Mouse (Mus musculus): ENCODE data around the gene Sycp2l. TPM values are rescaled to one million over a fixed set of nuclear protein-coding genes. Genes with fewer than 3 reads are reported as not detected.

Gene Sycp2l
- polyA plus RNA-seq, 1 experiment from 2014 or later: 0.29 TPM

DNA sequence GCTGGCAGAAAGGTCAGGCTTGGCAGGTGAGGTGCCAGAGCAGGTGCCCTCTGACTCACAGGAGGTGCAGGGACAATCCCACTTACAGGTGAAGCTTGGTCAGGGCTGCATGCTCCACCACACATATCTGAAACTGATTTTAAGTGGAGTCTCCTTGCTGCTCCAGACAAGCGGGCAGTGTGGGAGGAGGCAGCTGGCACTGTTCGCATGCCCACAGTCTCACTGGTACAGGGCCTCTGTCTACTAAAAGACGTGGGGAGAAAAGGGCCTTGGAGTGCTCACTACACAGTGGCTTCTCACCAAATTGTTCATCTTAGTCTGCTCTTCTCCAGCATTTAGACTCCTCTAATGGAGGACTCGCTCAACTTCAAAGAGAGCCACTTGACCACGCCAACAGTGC lies 92.1 kb downstream of the Sycp2l start:
- Histone ChIP-seq H3K27me3 (no peaks in the 10 kb centered on the region), H3K4me2 (replicated peaks) (no peak overlapping the region), H3K4me1 (0 out of 2 replicates have a peak, but pooled peaks cover 5% of the 10 kb centered on the region), H3K36me3 (no peaks in the 10 kb centered on the region), H3K9me3 (no peaks in the 10 kb centered on the region), H3K4me3 (no peak overlapping the region), H3K27ac (no peak overlapping the region), H3K9ac (no peak overlapping the region)
- ATAC-seq (ENCODE audit: insufficient number of reproducible peaks, insufficient read depth, low FRiP score, low TSS enrichment): no peak
- 89% methylated on average over 5 of the region's 5 CpGs for WGBS

DNA sequence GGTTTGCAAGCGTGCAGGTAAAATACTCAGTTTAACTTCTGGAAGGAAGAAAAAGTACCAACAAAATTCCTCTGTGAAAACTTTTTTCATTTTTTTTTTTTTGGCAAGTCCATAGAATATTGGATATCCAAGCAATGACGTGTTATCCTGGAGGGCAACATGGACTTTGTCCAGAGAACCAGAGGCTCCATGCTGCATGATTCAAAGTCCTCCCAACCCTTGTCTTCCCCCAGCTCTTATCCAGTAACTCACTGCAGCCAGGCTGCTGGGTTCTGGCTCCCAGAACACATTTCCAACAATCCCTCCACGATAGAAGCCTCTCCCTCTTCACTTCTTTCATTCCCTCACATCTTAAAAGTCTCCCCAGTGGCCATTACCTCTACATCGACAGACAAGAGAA lies 97.2 kb downstream of the Sycp2l start:
- Histone ChIP-seq H3K4me3 (no peak overlapping the region), H3K36me3 (no peaks in the 10 kb centered on the region), H3K27me3 (no peaks in the 10 kb centered on the region), H3K4me1 (peaks cover 6% of the 10 kb centered on the region; the same call in 1 of the 2 replicates), H3K9me3 (no peaks in the 10 kb centered on the region), H3K27ac (no peak overlapping the region), H3K4me2 (replicated peaks) (no peak overlapping the region), H3K9ac (no peak overlapping the region)
- WGBS: 72% methylated on average over 4 of the region's 4 CpGs
- no peak for ATAC-seq (ENCODE audit: insufficient number of reproducible peaks, insufficient read depth, low FRiP score, low TSS enrichment)

DNA sequence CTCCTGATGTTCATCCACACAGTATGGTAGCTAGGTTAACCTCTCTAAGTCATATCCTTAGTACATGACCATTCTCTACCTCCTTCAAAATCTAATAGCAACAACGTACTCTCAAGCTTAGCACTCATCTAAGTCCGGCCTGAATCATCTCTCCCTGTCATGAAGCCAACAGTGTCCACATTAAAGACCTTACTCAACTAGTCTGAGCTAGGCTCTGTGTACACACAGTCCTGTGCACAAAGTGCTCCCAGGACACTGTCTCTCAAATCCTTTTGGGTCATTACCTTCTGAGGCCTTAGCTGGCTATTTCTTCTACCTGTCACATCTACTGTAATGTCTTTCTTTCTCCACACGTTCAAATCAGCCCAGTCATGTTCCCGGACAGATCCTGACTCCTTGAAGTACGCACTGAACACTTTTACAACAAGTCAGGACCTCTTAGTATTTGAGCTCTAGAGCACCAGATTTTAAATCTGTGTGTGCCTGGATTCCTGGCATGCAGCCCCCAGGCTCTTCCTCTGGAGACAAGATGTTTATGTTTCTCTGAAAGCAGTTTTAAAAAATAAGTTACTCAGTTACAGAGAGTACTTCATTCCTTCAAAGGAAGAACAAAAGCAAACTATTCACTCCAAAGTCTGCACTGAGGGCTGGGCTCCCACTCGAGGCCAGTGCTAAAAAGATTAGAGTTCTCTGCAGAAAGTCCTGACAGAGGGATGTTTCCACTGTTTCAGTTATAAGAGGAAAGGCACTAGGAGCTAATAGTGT lies 98.6 kb downstream of the Sycp2l start:
- Histone ChIP-seq H3K27ac (0 out of 2 replicates have a peak overlapping the region, but pooled peaks have one; percentile 14), H3K4me2 (replicated peaks) (no peak overlapping the region), H3K4me3 (no peak overlapping the region), H3K9ac (no peak overlapping the region), H3K4me1 (peaks cover 6% of the 10 kb centered on the region; the same call in 1 of the 2 replicates), H3K36me3 (no peaks in the 10 kb centered on the region), H3K27me3 (no peaks in the 10 kb centered on the region), H3K9me3 (no peaks in the 10 kb centered on the region)
- no peak for ATAC-seq (ENCODE audit: insufficient number of reproducible peaks, insufficient read depth, low FRiP score, low TSS enrichment)
- WGBS: 61% methylated on average over 6 of the region's 6 CpGs

DNA sequence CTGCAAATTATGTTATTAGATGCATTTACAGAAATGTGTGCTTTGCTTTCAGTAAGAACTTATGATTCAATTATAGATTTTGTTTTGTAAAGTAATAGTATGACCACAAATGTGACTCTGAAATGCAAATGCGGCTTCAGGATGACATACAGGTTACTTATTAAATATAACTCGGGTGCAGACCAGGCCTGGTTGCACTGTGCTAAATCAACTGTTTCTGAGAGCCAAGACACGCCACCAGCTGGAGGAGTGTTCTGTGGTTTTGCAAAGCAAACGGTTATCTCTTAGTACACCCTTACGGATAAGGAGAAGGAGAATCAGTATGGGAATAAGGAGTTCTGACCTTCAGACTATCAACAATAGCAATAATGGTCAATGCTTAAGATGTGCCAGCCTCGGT lies 101.6 kb downstream of the Sycp2l start:
- WGBS: 84% methylated on average over 6 of the region's 6 CpGs
- no peak overlapping the region for H3K9ac ChIP-seq
- no peak overlapping the region for H3K4me3 ChIP-seq
- peaks cover 6% of the 10 kb centered on the region; the same call in 1 of the 2 replicates for H3K4me1 ChIP-seq
- H3K4me2 ChIP-seq (replicated peaks): no peak overlapping the region
- ATAC-seq (ENCODE audit: insufficient number of reproducible peaks, insufficient read depth, low FRiP score, low TSS enrichment): no peak
- no peaks in the 10 kb centered on the region for H3K27me3 ChIP-seq
- H3K36me3 ChIP-seq: no peaks in the 10 kb centered on the region
- H3K27ac ChIP-seq: no peak overlapping the region
- no peaks in the 10 kb centered on the region for H3K9me3 ChIP-seq

DNA sequence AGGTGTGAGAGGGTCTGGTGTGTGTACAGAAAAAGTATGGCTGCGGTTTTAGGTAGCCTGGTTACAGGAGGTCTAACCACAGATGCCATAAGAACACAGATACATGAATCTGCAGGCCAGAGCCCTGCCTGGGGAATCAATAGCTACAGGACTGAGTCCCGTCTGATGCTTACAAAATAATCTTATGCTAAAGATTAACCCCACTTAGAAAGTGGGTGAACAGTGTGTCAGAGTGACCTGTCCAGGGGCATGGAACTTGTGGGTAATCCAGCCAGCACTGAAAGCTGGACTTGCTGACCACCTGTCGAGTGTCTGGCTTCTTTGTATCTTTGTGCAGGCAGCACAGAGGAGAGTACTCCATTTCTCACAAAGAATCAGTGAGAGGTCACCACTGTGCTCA lies 102.1 kb downstream of the Sycp2l start:
- H3K4me2 ChIP-seq (replicated peaks): no peak overlapping the region
- WGBS: 80% methylated on average over 3 of the region's 3 CpGs
- H3K9ac ChIP-seq: no peak overlapping the region
- no peak for ATAC-seq (ENCODE audit: insufficient number of reproducible peaks, insufficient read depth, low FRiP score, low TSS enrichment)
- H3K27me3 ChIP-seq: no peaks in the 10 kb centered on the region
- H3K36me3 ChIP-seq: no peaks in the 10 kb centered on the region
- no peak overlapping the region for H3K27ac ChIP-seq
- no peaks in the 10 kb centered on the region for H3K9me3 ChIP-seq
- H3K4me3 ChIP-seq: no peak overlapping the region
- peaks cover 6% of the 10 kb centered on the region; the same call in 1 of the 2 replicates for H3K4me1 ChIP-seq

DNA sequence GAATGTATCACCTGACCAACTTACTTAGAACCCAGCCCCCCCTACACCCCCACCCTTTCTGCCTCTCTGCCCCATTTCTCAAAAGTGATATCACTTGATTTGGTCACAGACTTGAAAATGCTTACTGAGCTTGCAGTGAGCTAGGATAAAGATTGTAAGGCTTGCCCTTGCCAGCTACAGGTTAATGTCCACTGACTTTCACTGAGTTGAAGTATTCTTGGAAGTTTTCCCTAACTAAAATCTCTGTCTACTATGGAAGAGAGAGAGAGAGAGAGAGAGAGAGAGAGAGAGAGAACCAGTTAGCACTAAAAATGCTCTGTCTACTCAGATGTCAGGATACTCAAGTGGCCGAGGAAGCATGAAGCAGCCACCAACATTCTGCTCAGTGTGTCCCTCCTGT lies 104.9 kb downstream of the Sycp2l start:
- WGBS: 29% methylated on average over 1 of the region's 1 CpGs
- H3K9me3 ChIP-seq: peaks cover 6% of the 10 kb centered on the region; the same call in 1 of the 2 replicates
- H3K4me3 ChIP-seq: no peak overlapping the region
- H3K9ac ChIP-seq: no peak overlapping the region
- ATAC-seq (ENCODE audit: insufficient number of reproducible peaks, insufficient read depth, low FRiP score, low TSS enrichment): no peak
- H3K27me3 ChIP-seq: no peaks in the 10 kb centered on the region
- H3K27ac ChIP-seq: no peak overlapping the region
- no peaks in the 10 kb centered on the region for H3K36me3 ChIP-seq
- H3K4me1 ChIP-seq: no peaks in the 10 kb centered on the region
- peak overlapping the region; percentile 62; the same call in 1 of the 2 replicates for H3K4me2 ChIP-seq (replicated peaks)

DNA sequence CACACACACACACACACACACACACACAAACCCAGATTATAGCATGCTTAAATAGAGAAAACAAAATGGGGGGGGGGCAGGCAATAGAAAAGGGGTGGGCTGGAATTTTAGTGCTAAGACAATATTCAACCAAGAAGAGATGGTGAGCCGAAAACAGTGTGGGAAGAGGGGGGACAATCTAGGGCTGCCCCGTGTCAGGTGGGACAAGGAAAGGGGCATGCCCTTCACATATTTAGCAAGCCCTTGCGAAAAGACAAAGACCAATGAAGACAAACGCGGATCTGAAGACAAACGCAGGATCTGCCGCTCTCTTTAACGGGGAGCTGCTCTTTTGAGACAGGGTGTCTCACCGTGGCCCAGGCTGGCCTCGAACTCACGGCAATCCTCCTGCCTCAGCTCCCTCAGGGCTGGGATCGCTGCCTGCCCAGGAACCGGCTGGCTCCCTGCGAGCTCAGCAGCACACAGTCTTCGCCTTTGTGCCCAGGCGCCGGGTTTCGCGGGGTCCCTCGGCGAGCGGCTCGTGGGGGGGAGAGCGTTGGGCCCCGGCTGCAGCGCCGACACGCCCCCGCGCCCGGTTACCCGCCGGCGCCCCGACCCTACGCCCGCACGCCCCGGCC lies 105.7 kb downstream of the Sycp2l start:
- H3K9ac ChIP-seq: peak overlapping the region; percentile 63
- WGBS: 4% methylated on average over 38 of the region's 39 CpGs
- H3K4me1 ChIP-seq: no peaks in the 10 kb centered on the region
- no peaks in the 10 kb centered on the region for H3K36me3 ChIP-seq
- peaks cover 6% of the 10 kb centered on the region; the same call in 1 of the 2 replicates for H3K9me3 ChIP-seq
- peak overlapping the region; percentile 62 for H3K4me2 ChIP-seq (replicated peaks)
- H3K27me3 ChIP-seq: no peaks in the 10 kb centered on the region
- H3K4me3 ChIP-seq: peak overlapping the region; percentile 63
- peak; percentile 57 for ATAC-seq (ENCODE audit: insufficient number of reproducible peaks, insufficient read depth, low FRiP score, low TSS enrichment)
- no peak overlapping the region for H3K27ac ChIP-seq

DNA sequence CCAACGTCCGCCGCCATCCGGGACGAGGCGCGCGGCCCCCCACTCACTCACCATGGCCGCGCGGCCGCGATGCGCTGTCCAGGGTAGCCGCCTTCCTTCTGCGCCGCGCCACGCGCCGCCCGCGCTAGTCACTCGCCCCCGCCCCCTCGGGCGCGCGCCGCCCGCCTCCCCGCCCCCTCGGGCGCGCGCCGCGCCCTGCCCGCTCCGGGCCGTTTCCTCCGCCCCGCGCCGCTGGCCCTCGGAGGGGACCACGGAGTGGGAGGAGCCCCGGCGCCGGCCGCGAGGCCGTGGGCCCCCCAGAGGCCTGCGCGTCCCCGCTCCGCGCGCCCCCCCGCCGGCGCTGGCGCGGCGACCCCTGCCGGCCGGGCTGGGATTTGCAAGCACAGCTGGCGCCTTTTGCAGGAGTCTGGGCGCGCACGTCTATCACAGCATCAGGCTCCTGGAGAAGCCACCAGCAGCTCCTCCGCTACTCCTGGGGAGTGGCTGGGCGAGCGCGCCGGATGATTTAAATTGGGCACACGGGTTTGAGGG lies 106.3 kb downstream of the Sycp2l start, which contains the start of gene Elovl2:
Elovl2 (minus strand) TSS at position 102 of the 531 bp plus-strand sequence.
- Histone ChIP-seq H3K4me1 (no peaks in the 10 kb centered on the region), H3K9me3 (peaks cover 6% of the 10 kb centered on the region; the same call in 1 of the 2 replicates), H3K27me3 (no peaks in the 10 kb centered on the region), H3K9ac (peak within 1 kb of the TSS; percentile 63), H3K4me2 (replicated peaks) (peak within 1 kb of the TSS; percentile 62), H3K4me3 (peak within 1 kb of the TSS; percentile 63), H3K27ac (0 out of 2 replicates have a peak within 1 kb of the TSS, but pooled peaks have one; percentile 17), H3K36me3 (no peaks in the 10 kb centered on the region)
- peak; percentile 91 for ATAC-seq (ENCODE audit: insufficient number of reproducible peaks, insufficient read depth, low FRiP score, low TSS enrichment)
- 1% methylated on average over 49 of the region's 77 CpGs for WGBS

Other genes starting within 250 kb of the Sycp2l start
- gene Pak1ip1, start 113.3 kb upstream of the Sycp2l start, polyA plus RNA-seq (2016; fragmentation: Nextera tagmentation; extraction: Ambion mirVana): 55.7 and 58.2 TPM in 2 replicates
- gene Tmem14c, start 98.0 kb upstream of the Sycp2l start, polyA plus RNA-seq (2016; fragmentation: Nextera tagmentation; extraction: Ambion mirVana): 183 and 197 TPM in 2 replicates
- 0.72 and 0.78 TPM in 2 replicates for gene Mak, start 34.6 kb upstream of the Sycp2l start, polyA plus RNA-seq (2016; fragmentation: Nextera tagmentation; extraction: Ambion mirVana)
- gene Gcm2, start 3.3 kb upstream of the Sycp2l start, polyA plus RNA-seq (2016; fragmentation: Nextera tagmentation; extraction: Ambion mirVana): 0.08 TPM in 1 of 2 replicates, not detected in the other
- 14.4 and 15.5 TPM in 2 replicates for gene Elovl2, start 106.1 kb downstream of the Sycp2l start, polyA plus RNA-seq (2016; fragmentation: Nextera tagmentation; extraction: Ambion mirVana)
- gene Smim13, start 135.5 kb downstream of the Sycp2l start, polyA plus RNA-seq (2016; fragmentation: Nextera tagmentation; extraction: Ambion mirVana): 19.3 and 21.4 TPM in 2 replicates
- not detected in 2 replicates for gene Gm17364, start 159.7 kb downstream of the Sycp2l start, polyA plus RNA-seq (2016; fragmentation: Nextera tagmentation; extraction: Ambion mirVana)

Measured in embryonic facial prominence, embryonic 12.5 days (tissue).